Mouse (Mus musculus) MEL (cell line): ENCODE measurements around the gene Tmtc2. TPM values are rescaled to one million over a fixed set of nuclear protein-coding genes. Genes with fewer than 3 reads are reported as not detected.

Source experiments
- DNase-seq: peaks from one replicate; pipeline ENCODE4 v3.0.0; 2011; ENCODE audit warnings: low read depth, low spot score
- H3K27ac ChIP-seq: 2 replicates; pipeline ENCODE4 v1.5.1; 2012; ENCODE audit warnings: low read depth, mild to moderate bottlenecking, control low read depth, low read length, moderate library complexity; ENCODE audit not compliant: control insufficient read depth
- H3K27me3 ChIP-seq, 2 experiments: fragments of 150-350 bp in 1 of 2; sonication (generic) in 1 of 2; 2 replicates each; pipeline ENCODE4 v1.6.1; 2012; ENCODE audit warnings: low read length in 2 of 2, mild to moderate bottlenecking in 2 of 2, improper control_type of control experiment in 1 of 2, moderate library complexity in 1 of 2; ENCODE audit not compliant: insufficient read depth in 2 of 2, control insufficient read depth in 1 of 2
- H3K36me3 ChIP-seq, 2 experiments: 2 replicates each; pipeline ENCODE4 v1.6.1; 2012 to 2014; ENCODE audit warnings: low read length in 2 of 2, improper control_type of control experiment in 1 of 2, inconsistent platforms in 1 of 2, mild to moderate bottlenecking in 1 of 2; ENCODE audit not compliant: insufficient read depth in 2 of 2, control insufficient read depth in 1 of 2
- H3K4me1 ChIP-seq, 2 experiments: fragments of 150-350 bp in 1 of 2; sonication (generic) in 1 of 2; 2 replicates each; pipeline ENCODE4 v1.6.1; 2012; ENCODE audit warnings: low read length in 2 of 2, improper control_type of control experiment in 1 of 2, mild to moderate bottlenecking in 1 of 2; ENCODE audit not compliant: insufficient read depth in 2 of 2, control insufficient read depth in 1 of 2
- H3K4me3 ChIP-seq, 2 experiments: fragments of 150-350 bp in 1 of 2; sonication (generic) in 1 of 2; 2 replicates each; pipeline ENCODE4 v1.5.1; 2012; ENCODE audit warnings: low read depth in 2 of 2, low read length in 2 of 2, mild to moderate bottlenecking in 2 of 2, moderate library complexity in 2 of 2, control low read depth in 1 of 2, improper control_type of control experiment in 1 of 2; ENCODE audit not compliant: control insufficient read depth in 1 of 2, insufficient read depth in 1 of 2
- H3K79me2 ChIP-seq: 2 replicates; pipeline ENCODE4 v1.6.1; 2012; ENCODE audit warnings: mild to moderate bottlenecking, low read length, moderate library complexity; ENCODE audit not compliant: control insufficient read depth, poor library complexity, insufficient read depth
- H3K9ac ChIP-seq: 2 replicates; pipeline ENCODE4 v1.6.1; 2012; ENCODE audit warnings: low read depth, mild to moderate bottlenecking, control low read depth, low read length, moderate library complexity; ENCODE audit not compliant: control insufficient read depth, poor library complexity, severe bottlenecking
- H3K9me3 ChIP-seq: fragments of 150-350 bp; sonication (generic); replicated peaks from 2 replicates; pipeline ENCODE4 v1.6.1; 2012; ENCODE audit warnings: mild to moderate bottlenecking, low read length, improper control_type of control experiment, moderate library complexity; ENCODE audit not compliant: insufficient read depth
- BHLHE40 ChIP-seq: IDR thresholded peaks from 2 replicates; pipeline ENCODE4 v1.6.1; 2012; ENCODE audit warnings: low read depth, mild to moderate bottlenecking, inconsistent platforms, low read length, improper control_type of control experiment, borderline replicate concordance
- CHD1 ChIP-seq: IDR thresholded peaks from 2 replicates; pipeline ENCODE4 v1.6.1; 2012; ENCODE audit warnings: low read depth, mild to moderate bottlenecking, inconsistent platforms, low read length, improper control_type of control experiment
- E2F4 ChIP-seq: IDR thresholded peaks from 2 replicates; pipeline ENCODE4 v1.6.1; 2011; ENCODE audit warnings: low read depth, low read length, improper control_type of control experiment, borderline replicate concordance
- EP300 ChIP-seq, 2 experiments: IDR thresholded peaks; 2 replicates each; pipeline ENCODE4 v1.6.1; 2011; ENCODE audit warnings: improper control_type of control experiment in 2 of 2, low read length in 2 of 2, low read depth in 1 of 2, mild to moderate bottlenecking in 1 of 2
- GABPA ChIP-seq: IDR thresholded peaks from 2 replicates; pipeline ENCODE4 v1.6.1; 2012; ENCODE audit warnings: low read depth, mild to moderate bottlenecking, inconsistent platforms, low read length, improper control_type of control experiment, moderate library complexity
- MEF2A ChIP-seq: IDR thresholded peaks from 2 replicates; pipeline ENCODE4 v1.6.1; 2014; ENCODE audit warnings: low read depth, mild to moderate bottlenecking, inconsistent platforms, low read length, improper control_type of control experiment; ENCODE audit not compliant: poor library complexity, insufficient replicate concordance, severe bottlenecking; ENCODE audit errors: extremely low read depth
- TBP ChIP-seq: IDR thresholded peaks from 2 replicates; pipeline ENCODE4 v1.8.0; 2011; ENCODE audit warnings: low read depth, low read length, improper control_type of control experiment
- USF1 ChIP-seq: IDR thresholded peaks from 2 replicates; pipeline ENCODE4 v1.6.1; 2014; ENCODE audit warnings: low read depth, mild to moderate bottlenecking, inconsistent platforms, low read length, improper control_type of control experiment, moderate library complexity
- ZMIZ1 ChIP-seq: IDR thresholded peaks from 2 replicates; pipeline ENCODE4 v1.6.1; 2012; ENCODE audit warnings: low read depth, mild to moderate bottlenecking, inconsistent platforms, low read length, improper control_type of control experiment, moderate library complexity
- ZNF384 ChIP-seq: IDR thresholded peaks from 2 replicates; pipeline ENCODE4 v1.6.1; 2012; ENCODE audit warnings: low read depth, mild to moderate bottlenecking, inconsistent platforms, low read length, improper control_type of control experiment
- polyA plus RNA-seq, 2 experiments: library from polyadenylated mRNA; stranded (reverse) in 1 of 2; unstranded in 1 of 2; fragments of >175 nt in 1 of 2; fragments of >200 nt in 1 of 2; gene quantifications; 2 replicates each; pipeline versions ENCODE4 v1.2.1 to v1.2.4; 2012; ENCODE audit warnings: low replicate concordance in 2 of 2, low read depth in 1 of 2; ENCODE audit not compliant: insufficient read length in 2 of 2, insufficient read depth in 1 of 2, missing spikeins in 1 of 2
- total RNA-seq: library from RNA; depleted of rRNA; stranded (reverse); fragments of 300-350 nt; gene quantifications from 2 replicates; pipeline ENCODE4 v1.2.3, GENCODE M21; 2012

Tmtc2 gene
- total and polyA plus RNA-seq, 3 experiments, result not detected

GRCm38 (mm10) chr10:105332856-105333255, 241.4 kb downstream of the Tmtc2 start:
- no peak overlapping the region for H3K27ac ChIP-seq
- no peaks in the 10 kb centered on the region for H3K36me3 ChIP-seq
- H3K9ac ChIP-seq, result no peak overlapping the region
- H3K4me1 ChIP-seq, result no peaks in the 10 kb centered on the region
- H3K79me2 ChIP-seq, result no peaks in the 10 kb centered on the region
- no peaks in the 10 kb centered on the region for H3K9me3 ChIP-seq
- DNase-seq, result no peak
- no peaks in the 10 kb centered on the region for H3K27me3 ChIP-seq
- no peak overlapping the region for H3K4me3 ChIP-seq
- TF ChIP-seq USF1 (no peak), CHD1 (no peak)

GRCm38 (mm10) chr10:105330327-105330726, 243.9 kb downstream of the Tmtc2 start:
- Histone ChIP-seq H3K27ac (no peak overlapping the region), H3K9me3 (no peaks in the 10 kb centered on the region), H3K4me1 (no peaks in the 10 kb centered on the region), H3K36me3 (no peaks in the 10 kb centered on the region), H3K4me3 (no peak overlapping the region), H3K79me2 (no peaks in the 10 kb centered on the region), H3K27me3 (no peaks in the 10 kb centered on the region), H3K9ac (no peak overlapping the region)
- no peak for DNase-seq
- no peak for TF ChIP-seq GABPA

GRCm38 (mm10) chr10:105323646-105324192, 250.5 kb downstream of the Tmtc2 start:
- TF ChIP-seq E2F4 (no peak), USF1 (no peak), MEF2A (no peak), ZMIZ1 (no peak), ZNF384 (no peak), TBP (no peak), BHLHE40 (no peak), EP300 (IDR thresholded peaks at IDR 0.05; ENCODE audit: low read depth in 1 of 2, low read length in 2 of 2) (no peak)
- TF ChIP-seq, all 39 proteins: peak for 0
- Histone ChIP-seq H3K4me1 (no peaks in the 10 kb centered on the region), H3K27ac (no peak overlapping the region), H3K27me3 (no peaks in the 10 kb centered on the region), H3K36me3 (no peaks in the 10 kb centered on the region), H3K9me3 (no peaks in the 10 kb centered on the region), H3K79me2 (no peaks in the 10 kb centered on the region), H3K9ac (no peak overlapping the region), H3K4me3 (no peak overlapping the region)
- no peak for DNase-seq
